29 mouse cellular contexts compared by ENCODE assay signal in genomic region chr15:93521787-93522180, GRCm38 (mm10).
DNase-seq lines count a peak whose midpoint lies in the region; ATAC-seq and TF ChIP-seq lines count a peak whose summit lies in the region.
"Had no signal": no experiment of that assay in that cellular context is flagged by ENCODE, and none has a peak within 500 bp of the region (broad histone marks: within the 10 kb centered on the region; RNA-seq: fewer than 3 reads in every experiment).

No protein-coding gene starts in this region.

- peak overlapping the region; percentile 97 for H3K27ac ChIP-seq in heart, embryonic 10.5 days
- H3K27ac ChIP-seq in testis, adult 2 months (ENCODE audit: control insufficient read depth, insufficient read depth, low read depth, low read length) = peak overlapping the region; percentile 39
- H3K27ac ChIP-seq: embryonic facial prominence, embryonic 10.5 days; hindbrain, embryonic 13.5 days; liver, embryonic 12.5 days; midbrain, embryonic 12.5 days; neural tube, embryonic 13.5 days had no signal

- H3K4me3 ChIP-seq in heart, embryonic 10.5 days = peak overlapping the region; percentile 12; the same call in 1 of the 2 replicates
- H3K4me3 ChIP-seq in testis, adult 2 months (ENCODE audit: control insufficient read depth, low read depth, low read length) = no peak overlapping the region
- H3K4me3 ChIP-seq: embryonic facial prominence, embryonic 10.5 days; embryonic facial prominence, embryonic 15.5 days; hindbrain, embryonic 13.5 days; liver, embryonic 12.5 days; midbrain, embryonic 12.5 days; myocyte; neural tube, embryonic 13.5 days had no signal

- no peak for TF ChIP-seq CTCF in testis, adult 2 months (IDR thresholded peaks at IDR 0.05; ENCODE audit: control insufficient read depth, insufficient read depth, insufficient replicate concordance, low read depth, low read length)

- no peaks in the 10 kb centered on the region for H3K36me3 ChIP-seq in heart, embryonic 10.5 days
- H3K36me3 ChIP-seq in testis, adult 2 months (ENCODE audit: control insufficient read depth, insufficient read depth, low read length) = no peaks in the 10 kb centered on the region
- H3K36me3 ChIP-seq: embryonic facial prominence, embryonic 10.5 days; embryonic facial prominence, embryonic 15.5 days; hindbrain, embryonic 13.5 days; liver, embryonic 12.5 days; midbrain, embryonic 12.5 days; neural tube, embryonic 13.5 days had no signal

- peaks cover 66% of the 10 kb centered on the region for H3K4me1 ChIP-seq in heart, embryonic 10.5 days
- H3K4me1 ChIP-seq in testis, adult 2 months (ENCODE audit: control insufficient read depth, insufficient read depth, low read length) = peaks cover 5% of the 10 kb centered on the region

- no peaks in the 10 kb centered on the region for H3K27me3 ChIP-seq in heart, embryonic 10.5 days (ENCODE audit: insufficient read depth, poor library complexity, severe bottlenecking)
- H3K27me3 ChIP-seq in testis, adult 2 months (ENCODE audit: control insufficient read depth, insufficient read depth, low read length) = no peaks in the 10 kb centered on the region
- H3K27me3 ChIP-seq: embryonic facial prominence, embryonic 15.5 days; Patski had no signal

- peak; percentile 33 to 71 for DNase-seq in adrenal gland, adult (ENCODE audit: inconsistent age in 2 of 2, low spot score in 1 of 2)
- no peak for DNase-seq in adrenal gland, postnatal 25 days
- no peak for DNase-seq in heart, embryonic 10.5 days (ENCODE audit: low spot score)
- DNase-seq in heart, postnatal 25 days (ENCODE audit: low spot score) = no peak
- no peak for DNase-seq in testis, postnatal 10 days (ENCODE audit: low spot score)
- no peak for DNase-seq in ovary, postnatal 10 days (ENCODE audit: low spot score)
- DNase-seq: cerebellum, adult 2 months; cerebellum, postnatal 14 days; gastrocnemius, postnatal 25 days; kidney, adult 9 months; kidney, postnatal 10 days; left cerebral cortex, postnatal 4 days; liver, postnatal 0 days; lung, postnatal 36 days; retina, postnatal 1 day; right cerebral cortex, postnatal 14 days; thymus, postnatal 14 days had no signal

- no peak for TF ChIP-seq POLR2A in testis, adult 2 months (IDR thresholded peaks at IDR 0.05; ENCODE audit: control insufficient read depth, low read depth, low read length)

- intact Hi-C loops in heart, postnatal 25 days (cut with DNase I) = no loop called here

- no peaks in the 10 kb centered on the region for H3K9me3 ChIP-seq in heart, embryonic 10.5 days
- H3K9me3 ChIP-seq: embryonic facial prominence, embryonic 10.5 days; embryonic facial prominence, embryonic 15.5 days; hindbrain, embryonic 13.5 days; liver, embryonic 12.5 days; midbrain, embryonic 12.5 days; neural tube, embryonic 13.5 days had no signal

- 0 out of 2 replicates have a peak, but pooled peaks have one; percentile 14 for ATAC-seq in megakaryocyte-erythroid progenitor cell, adult 5-6 weeks (replicated peaks; ENCODE audit: low FRiP score, low TSS enrichment, poor library complexity, severe bottlenecking)
- ATAC-seq: forebrain, embryonic 14.5 days; intestine, embryonic 16.5 days; liver, embryonic 12.5 days; liver, postnatal 0 days; Patski had no signal

- WGBS in heart, embryonic 10.5 days = 12% methylated on average over 3 of the region's 3 CpGs

Comparison
In these comparisons a context has a peak if more than half of its experiments do, and no peak if none do; other contexts are left out.
1. DNase-seq: peak in adrenal gland, adult (2 of 2); none in adrenal gland, postnatal 25 days (single experiment), heart, embryonic 10.5 days (single experiment), heart, postnatal 25 days (single experiment), testis, postnatal 10 days (single experiment) and ovary, postnatal 10 days (single experiment).